Comparison of ENCODE assay signal across 15 mouse cellular contexts in the genomic region with DNA sequence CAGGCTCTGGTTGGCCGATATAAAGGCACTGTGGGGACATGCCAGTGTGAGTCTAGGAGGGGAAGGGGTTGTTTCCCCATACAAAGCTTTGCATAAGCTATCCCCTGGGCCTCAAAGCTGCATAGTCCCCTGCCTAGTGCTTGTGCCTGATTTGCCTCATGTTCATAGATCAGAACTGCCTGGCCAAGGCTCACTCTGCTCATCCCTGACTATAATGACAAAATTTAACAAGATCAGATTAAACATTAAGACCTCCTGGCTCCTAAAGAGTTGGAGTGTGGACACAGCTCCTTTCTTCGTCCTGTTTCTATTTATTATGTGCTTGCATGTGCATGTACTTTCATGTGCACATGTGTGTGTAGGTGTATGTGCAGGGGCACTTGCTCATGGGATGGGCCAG.
DNase-seq lines count a peak whose midpoint lies in the region.
"Had no signal": no experiment of that assay in that cellular context is flagged by ENCODE, and none has a peak within 500 bp of the region (broad histone marks: within the 10 kb centered on the region; RNA-seq: fewer than 3 reads in every experiment).

No protein-coding gene starts in this region.

- DNase-seq in heart, adult 11 months, result peak; percentile 43
- no peak for DNase-seq in heart, adult 9 months (ENCODE audit: low spot score in 2 of 2)
- peak; percentile 3 for DNase-seq in kidney, adult 11 months
- no peak for DNase-seq in kidney, postnatal 25 days
- peak; percentile 58 for DNase-seq in kidney, adult 9 months
- no peak for DNase-seq in kidney, postnatal 14 days
- DNase-seq: adrenal gland, adult 8-10 months; adrenal gland, postnatal 14 days; adrenal gland, postnatal 36 days; B cell, adult 2 months; cerebellum, adult 11-12 months; cerebellum, adult 2 months; cerebellum, adult 9-10 months; cerebellum, postnatal 10 days; cerebellum, postnatal 25 days had no signal

Comparison
In these comparisons a context has a peak if more than half of its experiments do, and no peak if none do; other contexts are left out.
1. DNase-seq: peak in heart, adult 11 months (single experiment), kidney, adult 11 months (single experiment) and kidney, adult 9 months (single experiment); none in heart, adult 9 months (0 of 2), kidney, postnatal 25 days (0 of 2) and kidney, postnatal 14 days (single experiment).